Mouse (Mus musculus) heart, postnatal 10 days (tissue): ENCODE data around the gene 4833420G17Rik. TPM values are rescaled to one million over a fixed set of nuclear protein-coding genes. Genes with fewer than 3 reads are reported as not detected.

Source experiments
- total RNA-seq, 2 experiments: library from RNA; stranded (reverse); gene quantifications; 2 replicates each; pipeline ENCODE4 v1.2.3; 2021

4833420G17Rik gene
- total RNA-seq, 2 experiments from 2014 or later: 13.6 to 15.2 TPM

Other genes starting within 250 kb of the 4833420G17Rik start
- gene Paip1, start 34.2 kb upstream of the 4833420G17Rik start, total RNA-seq: 100 to 1,000 TPM; 101 to 121 TPM
- 1 to 10 TPM; 7.9 to 8.3 TPM for gene Tmem267, start 25.3 kb downstream of the 4833420G17Rik start, total RNA-seq
- gene 3110070M22Rik, start 25.6 kb downstream of the 4833420G17Rik start, total RNA-seq: 1 to 10 TPM; 1.3 to 1.8 TPM
- under 1 TPM in 1 of 2 experiments, not detected in 1; 0.20 TPM for gene Ccl28, start 161.1 kb downstream of the 4833420G17Rik start, total RNA-seq
- 10 to 100 TPM; 71.1 to 73.3 TPM for gene Hmgcs1, start 227.6 kb downstream of the 4833420G17Rik start, total RNA-seq